Mouse (Mus musculus): ENCODE results near the gene Btbd6. TPM values are rescaled to one million over a fixed set of nuclear protein-coding genes. Genes with fewer than 3 reads are reported as not detected.

The Btbd6 gene
- polyA plus RNA-seq, 1 experiment, result 5.5 TPM

DNA sequence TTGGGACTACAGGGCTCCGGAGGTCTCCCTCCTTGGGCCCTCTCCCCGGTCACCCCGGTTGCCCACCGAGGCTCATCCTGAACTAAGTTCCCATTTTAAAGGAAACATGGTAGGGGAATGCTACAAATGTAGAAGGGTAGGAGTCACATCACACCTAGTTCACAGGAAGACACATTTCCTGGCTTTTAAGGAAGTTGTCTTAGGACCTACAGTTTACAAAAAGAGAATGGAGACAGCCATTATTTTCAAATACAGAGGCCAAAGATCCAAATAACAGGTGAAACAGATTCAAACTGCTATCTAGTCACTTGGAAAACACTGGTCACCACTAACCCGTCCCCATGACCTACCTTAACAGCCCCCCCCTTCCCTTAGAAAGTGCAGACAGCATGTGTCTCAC is 36.2 kb downstream of the Btbd6 start:
- H3K36me3 ChIP-seq (ENCODE audit: control insufficient read depth, insufficient read depth, low read length), result no peaks in the 10 kb centered on the region
- no peak overlapping the region for H3K4me3 ChIP-seq (ENCODE audit: control insufficient read depth, low read depth, low read length)
- peaks cover 19% of the 10 kb centered on the region for H3K4me1 ChIP-seq (ENCODE audit: control insufficient read depth, insufficient read depth, low read length)
- H3K27me3 ChIP-seq (ENCODE audit: control insufficient read depth, insufficient read depth, low read length), result no peaks in the 10 kb centered on the region
- TF ChIP-seq POLR2A (IDR thresholded peaks at IDR 0.05; ENCODE audit: control insufficient read depth, low read depth, low read length), result no peak
- TF ChIP-seq CTCF (IDR thresholded peaks at IDR 0.05; ENCODE audit: control insufficient read depth, insufficient read depth, insufficient replicate concordance, low read depth, low read length), result no peak
- no peak overlapping the region for H3K27ac ChIP-seq (ENCODE audit: control insufficient read depth, insufficient read depth, low read depth, low read length)

- TF ChIP-seq CTCF (IDR thresholded peaks at IDR 0.05; ENCODE audit: control insufficient read depth, insufficient read depth, insufficient replicate concordance, low read depth, low read length) (no peak), POLR2A (IDR thresholded peaks at IDR 0.05; ENCODE audit: control insufficient read depth, low read depth, low read length) (no peak)
- Histone ChIP-seq H3K27ac (ENCODE audit: control insufficient read depth, insufficient read depth, low read depth, low read length) (no peak overlapping the region; the same call in 1 of the 2 replicates), H3K4me1 (ENCODE audit: control insufficient read depth, insufficient read depth, low read length) (peaks cover 19% of the 10 kb centered on the region), H3K4me3 (ENCODE audit: control insufficient read depth, low read depth, low read length) (no peak overlapping the region), H3K36me3 (ENCODE audit: control insufficient read depth, insufficient read depth, low read length) (no peaks in the 10 kb centered on the region), H3K27me3 (ENCODE audit: control insufficient read depth, insufficient read depth, low read length) (no peaks in the 10 kb centered on the region)
These were observed 36.8 kb downstream of the Btbd6 start for GRCm38 (mm10) chr12:113013021-113013491.

DNA sequence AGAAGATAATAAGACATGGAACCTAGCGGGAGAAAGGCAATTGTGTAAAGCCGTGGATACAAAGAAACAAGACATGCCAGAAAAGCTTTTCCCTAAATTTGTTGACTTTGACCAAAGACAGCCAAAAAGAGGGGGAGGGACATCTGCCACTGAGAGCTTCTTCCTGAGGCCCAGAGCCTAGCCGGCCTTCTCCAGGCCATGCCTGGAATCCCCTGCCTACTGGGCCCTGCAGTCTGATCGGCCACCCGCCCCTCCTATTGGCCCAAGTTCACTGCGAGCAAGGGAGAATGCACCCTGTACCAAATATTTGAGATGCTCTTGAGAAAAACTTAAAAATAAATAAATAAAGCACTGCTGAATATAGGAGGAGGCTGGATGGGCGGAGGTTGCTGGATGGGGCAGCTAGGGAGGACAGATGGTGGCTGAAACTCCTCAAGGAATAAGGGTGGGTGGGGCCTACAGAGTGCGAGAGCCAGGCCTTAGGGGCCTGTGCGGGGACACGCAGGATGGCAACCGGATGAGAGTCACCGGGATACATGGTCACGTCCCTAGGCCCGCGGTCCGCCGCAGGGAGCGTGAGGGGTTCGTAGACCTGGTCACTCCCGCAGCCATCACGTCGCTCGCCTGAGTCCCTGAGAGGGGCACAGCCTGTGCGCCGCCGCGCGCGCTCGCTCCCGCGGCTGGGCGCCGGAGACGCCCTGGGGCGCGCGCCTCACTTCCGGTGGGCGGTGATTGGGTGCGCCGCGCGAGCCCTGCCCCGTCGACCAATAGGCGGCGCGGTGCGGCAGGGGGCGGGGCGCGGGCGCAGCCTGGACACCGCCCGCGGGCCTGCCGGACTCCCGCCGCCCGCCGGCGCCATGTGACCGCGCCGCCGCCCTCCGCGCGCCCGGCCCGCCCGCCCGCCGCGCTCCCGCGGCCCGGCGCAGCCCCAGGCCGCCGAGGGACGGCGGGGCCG is 37.6 kb downstream of the Btbd6 start, which contains the start of gene Pacs2:
Pacs2 (plus strand) TSS at position 905 of the 955 bp plus-strand sequence.
- peak; percentile 89 for TF ChIP-seq POLR2A (IDR thresholded peaks at IDR 0.05; ENCODE audit: control insufficient read depth, low read depth, low read length)
- TF ChIP-seq CTCF (IDR thresholded peaks at IDR 0.05; ENCODE audit: control insufficient read depth, insufficient read depth, insufficient replicate concordance, low read depth, low read length), result no peak
- H3K4me1 ChIP-seq (ENCODE audit: control insufficient read depth, insufficient read depth, low read length), result peaks cover 19% of the 10 kb centered on the region
- H3K27ac ChIP-seq (ENCODE audit: control insufficient read depth, insufficient read depth, low read depth, low read length), result peak within 1 kb of the TSS; percentile 81
- no peaks in the 10 kb centered on the region for H3K27me3 ChIP-seq (ENCODE audit: control insufficient read depth, insufficient read depth, low read length)
- H3K4me3 ChIP-seq (ENCODE audit: control insufficient read depth, low read depth, low read length), result peak within 1 kb of the TSS; percentile 96
- no peaks in the 10 kb centered on the region for H3K36me3 ChIP-seq (ENCODE audit: control insufficient read depth, insufficient read depth, low read length)

- Histone ChIP-seq H3K4me1 (ENCODE audit: control insufficient read depth, insufficient read depth, low read length) (peaks cover 19% of the 10 kb centered on the region), H3K4me3 (ENCODE audit: control insufficient read depth, low read depth, low read length) (peak overlapping the region; percentile 96), H3K36me3 (ENCODE audit: control insufficient read depth, insufficient read depth, low read length) (no peaks in the 10 kb centered on the region), H3K27me3 (ENCODE audit: control insufficient read depth, insufficient read depth, low read length) (no peaks in the 10 kb centered on the region), H3K27ac (ENCODE audit: control insufficient read depth, insufficient read depth, low read depth, low read length) (peak overlapping the region; percentile 81)
- 0 out of 2 replicates have a peak, but pooled peaks have one; percentile 2 for TF ChIP-seq CTCF (IDR thresholded peaks at IDR 0.05; ENCODE audit: control insufficient read depth, insufficient read depth, insufficient replicate concordance, low read depth, low read length)
- no peak; the same call in 1 of the 2 replicates for TF ChIP-seq POLR2A (IDR thresholded peaks at IDR 0.05; ENCODE audit: control insufficient read depth, low read depth, low read length)
These were observed 38.6 kb downstream of the Btbd6 start for GRCm38 (mm10) chr12:113014561-113015556.

- Histone ChIP-seq H3K27me3 (ENCODE audit: control insufficient read depth, insufficient read depth, low read length) (no peaks in the 10 kb centered on the region), H3K4me3 (ENCODE audit: control insufficient read depth, low read depth, low read length) (no peak overlapping the region), H3K4me1 (ENCODE audit: control insufficient read depth, insufficient read depth, low read length) (peaks cover 19% of the 10 kb centered on the region), H3K27ac (ENCODE audit: control insufficient read depth, insufficient read depth, low read depth, low read length) (no peak overlapping the region), H3K36me3 (ENCODE audit: control insufficient read depth, insufficient read depth, low read length) (no peaks in the 10 kb centered on the region)
- no peak for TF ChIP-seq POLR2A (IDR thresholded peaks at IDR 0.05; ENCODE audit: control insufficient read depth, low read depth, low read length)
- TF ChIP-seq CTCF (IDR thresholded peaks at IDR 0.05; ENCODE audit: control insufficient read depth, insufficient read depth, insufficient replicate concordance, low read depth, low read length), result no peak
These were observed 39.7 kb downstream of the Btbd6 start for GRCm38 (mm10) chr12:113015956-113016355.

DNA sequence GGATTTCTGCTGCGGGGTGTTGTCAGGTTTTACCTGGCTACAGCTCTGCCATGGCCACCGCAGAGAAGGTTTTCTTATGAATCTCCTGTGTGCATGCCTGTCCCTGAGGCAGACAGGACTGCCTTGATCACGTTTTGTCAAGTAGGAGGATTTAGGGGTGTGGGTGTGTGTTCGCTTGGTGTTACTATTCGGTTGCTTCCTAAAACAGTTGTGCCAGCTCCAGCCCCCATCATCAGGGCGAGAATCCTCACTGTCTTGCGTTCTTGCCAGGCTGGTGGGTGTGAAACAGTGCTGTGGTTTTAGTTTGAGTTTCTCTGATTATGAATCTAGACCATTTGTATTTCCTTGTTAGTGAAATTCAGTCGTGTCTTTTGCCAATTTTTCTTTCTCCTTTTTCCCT is 40.7 kb downstream of the Btbd6 start:
- H3K4me1 ChIP-seq (ENCODE audit: control insufficient read depth, insufficient read depth, low read length), result peaks cover 19% of the 10 kb centered on the region
- no peaks in the 10 kb centered on the region for H3K36me3 ChIP-seq (ENCODE audit: control insufficient read depth, insufficient read depth, low read length)
- no peak for TF ChIP-seq CTCF (IDR thresholded peaks at IDR 0.05; ENCODE audit: control insufficient read depth, insufficient read depth, insufficient replicate concordance, low read depth, low read length)
- TF ChIP-seq POLR2A (IDR thresholded peaks at IDR 0.05; ENCODE audit: control insufficient read depth, low read depth, low read length), result no peak
- H3K27ac ChIP-seq (ENCODE audit: control insufficient read depth, insufficient read depth, low read depth, low read length), result no peak overlapping the region
- no peak overlapping the region for H3K4me3 ChIP-seq (ENCODE audit: control insufficient read depth, low read depth, low read length)
- no peaks in the 10 kb centered on the region for H3K27me3 ChIP-seq (ENCODE audit: control insufficient read depth, insufficient read depth, low read length)

All from testis, adult 2 months (tissue).